Mouse (Mus musculus) C2C12 (cell line): ENCODE results near the gene Suz12. TPM values are rescaled to one million over a fixed set of nuclear protein-coding genes. Genes with fewer than 3 reads are reported as not detected.

Experiments used
- H3K27me3 ChIP-seq: one replicate; pipeline ENCODE4 v1.6.1; 2011; ENCODE audit not compliant: control insufficient read depth, insufficient read depth, insufficient read length
- H3K36me3 ChIP-seq: one replicate; pipeline ENCODE4 v1.6.1; 2011; ENCODE audit not compliant: control insufficient read depth, insufficient read depth
- H3K4me3 ChIP-seq: one replicate; pipeline ENCODE4 v1.5.1; 2011; ENCODE audit warnings: mild to moderate bottlenecking, control low read depth; ENCODE audit not compliant: poor library complexity, insufficient read depth, severe bottlenecking
- H3K79me2 ChIP-seq: one replicate; pipeline ENCODE4 v1.6.1; 2011; ENCODE audit not compliant: control insufficient read depth, insufficient read depth
- H3K79me3 ChIP-seq: one replicate; pipeline ENCODE4 v1.6.1; 2011; ENCODE audit warnings: low read depth, control low read depth
- H3ac ChIP-seq: one replicate; pipeline ENCODE3; 2011; ENCODE audit warnings: low read depth; ENCODE audit not compliant: control insufficient read depth, insufficient read length
- CEBPB ChIP-seq: IDR thresholded peaks from one replicate; pipeline ENCODE4 v1.6.1; 2011; ENCODE audit warnings: low read depth, mild to moderate bottlenecking, control low read depth, moderate library complexity
- CTCF ChIP-seq: IDR thresholded peaks from one replicate; pipeline ENCODE4 v1.5.1; 2011; ENCODE audit not compliant: control insufficient read depth, insufficient read depth, insufficient read length
- FOSL1 ChIP-seq: IDR thresholded peaks from one replicate; pipeline ENCODE4 v1.8.0; 2011; ENCODE audit warnings: mild to moderate bottlenecking, low read length; ENCODE audit not compliant: poor library complexity, insufficient read depth, severe bottlenecking
- MAX ChIP-seq: IDR thresholded peaks from one replicate; pipeline ENCODE4 v1.6.1; 2011; ENCODE audit warnings: mild to moderate bottlenecking, control low read depth
- MYOD1 ChIP-seq: IDR thresholded peaks from one replicate; pipeline ENCODE4 v1.6.1; 2011; ENCODE audit warnings: low read depth; ENCODE audit not compliant: control insufficient read depth, insufficient read length
- MYOG ChIP-seq: IDR thresholded peaks from one replicate; pipeline ENCODE4 v1.6.1; 2011; ENCODE audit not compliant: control insufficient read depth, insufficient read length; ENCODE audit errors: extremely low read depth
- USF1 ChIP-seq: IDR thresholded peaks from one replicate; pipeline ENCODE4 v1.6.1; 2011; ENCODE audit warnings: low read depth, mild to moderate bottlenecking, control low read depth, moderate library complexity
- polyA plus RNA-seq: library from polyadenylated mRNA; unstranded; fragments of >200 nt; fragmentation: generic; extraction: Trizol; gene quantifications from one replicate; pipeline ENCODE4 v1.2.1, GENCODE M21; 2012; ENCODE audit warnings: missing spikeins

Gene Suz12
- polyA plus RNA-seq, 1 experiment: 11.4 TPM

- H3K79me2 ChIP-seq: no peaks in the 10 kb centered on the region
- no peak overlapping the region for H3ac ChIP-seq
- TF ChIP-seq MYOD1 (no peak), CTCF (no peak), MAX (no peak), MYOG (no peak), CEBPB (no peak), FOSL1 (no peak), USF1 (no peak)
- no peak overlapping the region for H3K4me3 ChIP-seq
- peaks cover 29% of the 10 kb centered on the region for H3K36me3 ChIP-seq
- no peaks in the 10 kb centered on the region for H3K79me3 ChIP-seq
- H3K27me3 ChIP-seq: no peaks in the 10 kb centered on the region
These were observed 50.5 kb downstream of the Suz12 start for GRCm38 (mm10) chr11:80043419-80043817.

GRCm38 (mm10) chr11:80046856-80047255 is 54.0 kb downstream of the Suz12 start:
- Histone ChIP-seq H3K4me3 (no peak overlapping the region), H3K79me3 (no peaks in the 10 kb centered on the region), H3K79me2 (peaks cover 7% of the 10 kb centered on the region), H3ac (no peak overlapping the region), H3K27me3 (no peaks in the 10 kb centered on the region), H3K36me3 (peaks cover 44% of the 10 kb centered on the region)
- TF ChIP-seq MYOD1 (no peak), CEBPB (no peak), CTCF (no peak), MAX (no peak), FOSL1 (no peak), USF1 (no peak), MYOG (no peak)

GRCm38 (mm10) chr11:80050088-80050487 is 57.2 kb downstream of the Suz12 start:
- H3K4me3 ChIP-seq: no peak overlapping the region
- TF ChIP-seq MYOD1 (peak; percentile 36), USF1 (no peak)
- H3K79me2 ChIP-seq: peaks cover 7% of the 10 kb centered on the region
- H3K36me3 ChIP-seq: peaks cover 47% of the 10 kb centered on the region
- no peak overlapping the region for H3ac ChIP-seq
- no peaks in the 10 kb centered on the region for H3K79me3 ChIP-seq
- H3K27me3 ChIP-seq: no peaks in the 10 kb centered on the region

- Histone ChIP-seq H3K36me3 (peaks cover 62% of the 10 kb centered on the region), H3K79me3 (no peaks in the 10 kb centered on the region), H3ac (no peak overlapping the region), H3K27me3 (no peaks in the 10 kb centered on the region), H3K4me3 (no peak overlapping the region), H3K79me2 (peaks cover 7% of the 10 kb centered on the region)
- no peak for TF ChIP-seq FOSL1
- TF ChIP-seq USF1: no peak
- no peak for TF ChIP-seq MAX
- no peak for TF ChIP-seq CTCF
- no peak for TF ChIP-seq MYOD1
- TF ChIP-seq MYOG: no peak
- TF ChIP-seq CEBPB: no peak
These were observed 59.5 kb downstream of the Suz12 start for GRCm38 (mm10) chr11:80052456-80052855.

GRCm38 (mm10) chr11:80053171-80053570 is 60.3 kb downstream of the Suz12 start:
- TF ChIP-seq MYOD1 (no peak), USF1 (no peak), CEBPB (no peak), MYOG (no peak), FOSL1 (no peak), MAX (no peak), CTCF (no peak)
- no peaks in the 10 kb centered on the region for H3K79me3 ChIP-seq
- peaks cover 65% of the 10 kb centered on the region for H3K36me3 ChIP-seq

GRCm38 (mm10) chr11:80054659-80055058 is 61.8 kb downstream of the Suz12 start:
- Histone ChIP-seq H3K27me3 (no peaks in the 10 kb centered on the region), H3K79me2 (peaks cover under 1% of the 10 kb centered on the region), H3K4me3 (no peak overlapping the region), H3ac (no peak overlapping the region), H3K79me3 (no peaks in the 10 kb centered on the region), H3K36me3 (peaks cover 70% of the 10 kb centered on the region)
- no peak for TF ChIP-seq MAX
- TF ChIP-seq CTCF: no peak
- TF ChIP-seq MYOG: no peak
- no peak for TF ChIP-seq MYOD1
- TF ChIP-seq USF1: no peak
- no peak for TF ChIP-seq CEBPB
- TF ChIP-seq FOSL1: no peak

More at GRCm38 (mm10) chr11:80053171-80053570, 60.3 kb downstream of the Suz12 start:
- no peak overlapping the region for H3ac ChIP-seq
- no peak overlapping the region for H3K4me3 ChIP-seq
- peaks cover 7% of the 10 kb centered on the region for H3K79me2 ChIP-seq
- H3K27me3 ChIP-seq: no peaks in the 10 kb centered on the region
